Mouse (Mus musculus): ENCODE results near the gene Tnfrsf1b. TPM values are rescaled to one million over a fixed set of nuclear protein-coding genes. Genes with fewer than 3 reads are reported as not detected.

Gene Tnfrsf1b
- polyA plus RNA-seq, 1 experiment: 9.7 TPM

- Histone ChIP-seq H3K27me3 (replicated peaks) (no peaks in the 10 kb centered on the region), H3K36me3 (replicated peaks; ENCODE audit: low read length) (peaks cover 67% of the 10 kb centered on the region), H3K4me3 (replicated peaks) (no peak overlapping the region), H3K4me1 (peaks cover 51% of the 10 kb centered on the region), H3K9me3 (no peaks in the 10 kb centered on the region)
- TF ChIP-seq GATA1 (IDR thresholded peaks at IDR 0.05; ENCODE audit: borderline replicate concordance, low read length) (no peak), FLI1 (IDR thresholded peaks at IDR 0.05; ENCODE audit: low read length) (no peak)
These were observed 22.1 kb downstream of the Tnfrsf1b start for GRCm38 (mm10) chr4:145224613-145225012.

- peaks cover 42% of the 10 kb centered on the region for H3K4me1 ChIP-seq
- H3K27me3 ChIP-seq (replicated peaks): peaks cover 3% of the 10 kb centered on the region
These were observed 24.6 kb downstream of the Tnfrsf1b start for GRCm38 (mm10) chr4:145222064-145222463.

GRCm38 (mm10) chr4:145221379-145221778 is 25.3 kb downstream of the Tnfrsf1b start:
- TF ChIP-seq GATA1 (IDR thresholded peaks at IDR 0.05; ENCODE audit: borderline replicate concordance, low read length): no peak
- no peak for TF ChIP-seq FLI1 (IDR thresholded peaks at IDR 0.05; ENCODE audit: low read length)

More at GRCm38 (mm10) chr4:145222064-145222463, 24.6 kb downstream of the Tnfrsf1b start:
- TF ChIP-seq GATA1 (IDR thresholded peaks at IDR 0.05; ENCODE audit: borderline replicate concordance, low read length): no peak
- no peak for TF ChIP-seq FLI1 (IDR thresholded peaks at IDR 0.05; ENCODE audit: low read length)
- peaks cover 81% of the 10 kb centered on the region for H3K36me3 ChIP-seq (replicated peaks; ENCODE audit: low read length)
- H3K4me3 ChIP-seq (replicated peaks): peak overlapping the region; percentile 67
- no peaks in the 10 kb centered on the region for H3K9me3 ChIP-seq

GRCm38 (mm10) chr4:145220001-145220400 is 26.7 kb downstream of the Tnfrsf1b start:
- Histone ChIP-seq H3K4me1 (peaks cover 51% of the 10 kb centered on the region), H3K27me3 (replicated peaks) (peaks cover 3% of the 10 kb centered on the region), H3K36me3 (replicated peaks; ENCODE audit: low read length) (peaks cover 93% of the 10 kb centered on the region), H3K9me3 (no peaks in the 10 kb centered on the region), H3K4me3 (replicated peaks) (no peak overlapping the region)
- TF ChIP-seq GATA1 (IDR thresholded peaks at IDR 0.05; ENCODE audit: borderline replicate concordance, low read length) (no peak), FLI1 (IDR thresholded peaks at IDR 0.05; ENCODE audit: low read length) (no peak)

More at GRCm38 (mm10) chr4:145221379-145221778, 25.3 kb downstream of the Tnfrsf1b start:
- H3K9me3 ChIP-seq: no peaks in the 10 kb centered on the region
- H3K4me3 ChIP-seq (replicated peaks): no peak overlapping the region
- peaks cover 42% of the 10 kb centered on the region for H3K4me1 ChIP-seq
- H3K36me3 ChIP-seq (replicated peaks; ENCODE audit: low read length): peaks cover 85% of the 10 kb centered on the region
- peaks cover 3% of the 10 kb centered on the region for H3K27me3 ChIP-seq (replicated peaks)

GRCm38 (mm10) chr4:145219240-145219985 is 27.3 kb downstream of the Tnfrsf1b start:
- peaks cover 53% of the 10 kb centered on the region for H3K4me1 ChIP-seq
- H3K36me3 ChIP-seq (replicated peaks; ENCODE audit: low read length): peaks cover 93% of the 10 kb centered on the region
- TF ChIP-seq FLI1 (IDR thresholded peaks at IDR 0.05; ENCODE audit: low read length) (no peak), GATA1 (IDR thresholded peaks at IDR 0.05; ENCODE audit: borderline replicate concordance, low read length) (no peak)
- H3K9me3 ChIP-seq: no peaks in the 10 kb centered on the region
- no peak overlapping the region for H3K4me3 ChIP-seq (replicated peaks)
- H3K27me3 ChIP-seq (replicated peaks): peaks cover 3% of the 10 kb centered on the region

GRCm38 (mm10) chr4:145217837-145218236 is 28.8 kb downstream of the Tnfrsf1b start:
- peak overlapping the region; percentile 47 for H3K4me3 ChIP-seq (replicated peaks)
- H3K36me3 ChIP-seq (replicated peaks; ENCODE audit: low read length): peaks cover 83% of the 10 kb centered on the region
- peaks cover 54% of the 10 kb centered on the region for H3K4me1 ChIP-seq
- TF ChIP-seq GATA1 (IDR thresholded peaks at IDR 0.05; ENCODE audit: borderline replicate concordance, low read length) (no peak), FLI1 (IDR thresholded peaks at IDR 0.05; ENCODE audit: low read length) (no peak)
- no peaks in the 10 kb centered on the region for H3K9me3 ChIP-seq
- peaks cover 3% of the 10 kb centered on the region for H3K27me3 ChIP-seq (replicated peaks)

GRCm38 (mm10) chr4:145217046-145217445 is 29.6 kb downstream of the Tnfrsf1b start:
- Histone ChIP-seq H3K4me3 (replicated peaks) (no peak overlapping the region), H3K9me3 (no peaks in the 10 kb centered on the region), H3K4me1 (peaks cover 46% of the 10 kb centered on the region), H3K27me3 (replicated peaks) (peaks cover 3% of the 10 kb centered on the region), H3K36me3 (replicated peaks; ENCODE audit: low read length) (peaks cover 75% of the 10 kb centered on the region)
- TF ChIP-seq GATA1 (IDR thresholded peaks at IDR 0.05; ENCODE audit: borderline replicate concordance, low read length) (no peak), FLI1 (IDR thresholded peaks at IDR 0.05; ENCODE audit: low read length) (no peak)

- TF ChIP-seq FLI1 (IDR thresholded peaks at IDR 0.05; ENCODE audit: low read length) (no peak), GATA1 (IDR thresholded peaks at IDR 0.05; ENCODE audit: borderline replicate concordance, low read length) (no peak)
- H3K9me3 ChIP-seq: no peaks in the 10 kb centered on the region
- no peak overlapping the region for H3K4me3 ChIP-seq (replicated peaks)
- peaks cover 35% of the 10 kb centered on the region for H3K4me1 ChIP-seq
- peaks cover 3% of the 10 kb centered on the region for H3K27me3 ChIP-seq (replicated peaks)
- H3K36me3 ChIP-seq (replicated peaks; ENCODE audit: low read length): peaks cover 61% of the 10 kb centered on the region
These were observed 31.3 kb downstream of the Tnfrsf1b start for GRCm38 (mm10) chr4:145215396-145215795.

- H3K4me3 ChIP-seq (replicated peaks): peak overlapping the region; percentile 35
- peaks cover 56% of the 10 kb centered on the region for H3K36me3 ChIP-seq (replicated peaks; ENCODE audit: low read length)
- H3K27me3 ChIP-seq (replicated peaks): peaks cover 3% of the 10 kb centered on the region
- no peaks in the 10 kb centered on the region for H3K9me3 ChIP-seq
- H3K4me1 ChIP-seq: peaks cover 36% of the 10 kb centered on the region
- TF ChIP-seq FLI1 (IDR thresholded peaks at IDR 0.05; ENCODE audit: low read length) (no peak), GATA1 (IDR thresholded peaks at IDR 0.05; ENCODE audit: borderline replicate concordance, low read length) (no peak)
These were observed 31.9 kb downstream of the Tnfrsf1b start for GRCm38 (mm10) chr4:145214786-145215174.

- peaks cover 50% of the 10 kb centered on the region for H3K36me3 ChIP-seq (replicated peaks; ENCODE audit: low read length)
- H3K4me3 ChIP-seq (replicated peaks): no peak overlapping the region
- H3K9me3 ChIP-seq: no peaks in the 10 kb centered on the region
- TF ChIP-seq GATA1 (IDR thresholded peaks at IDR 0.05; ENCODE audit: borderline replicate concordance, low read length) (no peak), FLI1 (IDR thresholded peaks at IDR 0.05; ENCODE audit: low read length) (no peak)
- H3K4me1 ChIP-seq: peaks cover 42% of the 10 kb centered on the region
- peaks cover 3% of the 10 kb centered on the region for H3K27me3 ChIP-seq (replicated peaks)
These were observed 32.5 kb downstream of the Tnfrsf1b start for GRCm38 (mm10) chr4:145213999-145214785.
